Mouse (Mus musculus): ENCODE measurements around the gene Gtdc1. TPM values are rescaled to one million over a fixed set of nuclear protein-coding genes. Genes with fewer than 3 reads are reported as not detected.

Gene Gtdc1
- polyA plus RNA-seq, 1 experiment: 42.4 TPM

GRCm38 (mm10) chr2:44956232-44956631, 28.8 kb upstream of the Gtdc1 start:
- H3K4me3 ChIP-seq (ENCODE audit: low read depth, low read length): no peak overlapping the region
- H3K4me1 ChIP-seq (ENCODE audit: control insufficient read depth, insufficient read depth, low read length): no peaks in the 10 kb centered on the region
- no peak overlapping the region for H3K27ac ChIP-seq (ENCODE audit: insufficient read depth, low read length)
- no peak overlapping the region for H3K9ac ChIP-seq (ENCODE audit: low read depth, poor library complexity, severe bottlenecking)
- no peaks in the 10 kb centered on the region; the same call in 1 of the 2 replicates for H3K27me3 ChIP-seq (ENCODE audit: control insufficient read depth, insufficient read depth, low read length, poor library complexity, severe bottlenecking)
- no peaks in the 10 kb centered on the region for H3K36me3 ChIP-seq (ENCODE audit: control insufficient read depth, insufficient read depth, low read length, poor library complexity, severe bottlenecking)
- TF ChIP-seq CTCF (IDR thresholded peaks at IDR 0.05; ENCODE audit: low read depth, low read length) (no peak), POLR2A (IDR thresholded peaks at IDR 0.05; ENCODE audit: insufficient read depth, low read length) (no peak), EP300 (IDR thresholded peaks at IDR 0.05; ENCODE audit: insufficient read depth, low read depth, low read length) (no peak)
- H3K9me3 ChIP-seq (replicated peaks; ENCODE audit: control insufficient read depth, insufficient read depth, low read length, poor library complexity, severe bottlenecking): no peaks in the 10 kb centered on the region

- Histone ChIP-seq H3K4me1 (ENCODE audit: control insufficient read depth, insufficient read depth, low read length) (no peaks in the 10 kb centered on the region), H3K27ac (ENCODE audit: insufficient read depth, low read length) (no peak overlapping the region), H3K27me3 (ENCODE audit: control insufficient read depth, insufficient read depth, low read length, poor library complexity, severe bottlenecking) (no peaks in the 10 kb centered on the region; the same call in 1 of the 2 replicates), H3K9me3 (replicated peaks; ENCODE audit: control insufficient read depth, insufficient read depth, low read length, poor library complexity, severe bottlenecking) (no peaks in the 10 kb centered on the region), H3K9ac (ENCODE audit: low read depth, poor library complexity, severe bottlenecking) (no peak overlapping the region), H3K4me3 (ENCODE audit: low read depth, low read length) (no peak overlapping the region), H3K36me3 (ENCODE audit: control insufficient read depth, insufficient read depth, low read length, poor library complexity, severe bottlenecking) (no peaks in the 10 kb centered on the region)
- no peak for TF ChIP-seq EP300 (IDR thresholded peaks at IDR 0.05; ENCODE audit: insufficient read depth, low read depth, low read length)
- TF ChIP-seq CTCF (IDR thresholded peaks at IDR 0.05; ENCODE audit: low read depth, low read length): no peak
- no peak for TF ChIP-seq POLR2A (IDR thresholded peaks at IDR 0.05; ENCODE audit: insufficient read depth, low read length)
Measured at GRCm38 (mm10) chr2:44955506-44955905, 28.0 kb upstream of the Gtdc1 start.

GRCm38 (mm10) chr2:44954180-44954579, 26.7 kb upstream of the Gtdc1 start:
- no peak overlapping the region for H3K27ac ChIP-seq (ENCODE audit: insufficient read depth, low read length)
- H3K4me1 ChIP-seq (ENCODE audit: control insufficient read depth, insufficient read depth, low read length): no peaks in the 10 kb centered on the region
- H3K4me3 ChIP-seq (ENCODE audit: low read depth, low read length): no peak overlapping the region
- TF ChIP-seq EP300 (IDR thresholded peaks at IDR 0.05; ENCODE audit: insufficient read depth, low read depth, low read length) (no peak), CTCF (IDR thresholded peaks at IDR 0.05; ENCODE audit: low read depth, low read length) (no peak), POLR2A (IDR thresholded peaks at IDR 0.05; ENCODE audit: insufficient read depth, low read length) (no peak)
- no peaks in the 10 kb centered on the region for H3K27me3 ChIP-seq (ENCODE audit: control insufficient read depth, insufficient read depth, low read length, poor library complexity, severe bottlenecking)
- H3K36me3 ChIP-seq (ENCODE audit: control insufficient read depth, insufficient read depth, low read length, poor library complexity, severe bottlenecking): no peaks in the 10 kb centered on the region
- no peak overlapping the region for H3K9ac ChIP-seq (ENCODE audit: low read depth, poor library complexity, severe bottlenecking)
- no peaks in the 10 kb centered on the region for H3K9me3 ChIP-seq (replicated peaks; ENCODE audit: control insufficient read depth, insufficient read depth, low read length, poor library complexity, severe bottlenecking)

- Histone ChIP-seq H3K36me3 (ENCODE audit: control insufficient read depth, insufficient read depth, low read length, poor library complexity, severe bottlenecking) (no peaks in the 10 kb centered on the region), H3K4me1 (ENCODE audit: control insufficient read depth, insufficient read depth, low read length) (no peaks in the 10 kb centered on the region), H3K27ac (ENCODE audit: insufficient read depth, low read length) (no peak overlapping the region), H3K9me3 (replicated peaks; ENCODE audit: control insufficient read depth, insufficient read depth, low read length, poor library complexity, severe bottlenecking) (no peaks in the 10 kb centered on the region), H3K27me3 (ENCODE audit: control insufficient read depth, insufficient read depth, low read length, poor library complexity, severe bottlenecking) (no peaks in the 10 kb centered on the region), H3K9ac (ENCODE audit: low read depth, poor library complexity, severe bottlenecking) (no peak overlapping the region), H3K4me3 (ENCODE audit: low read depth, low read length) (no peak overlapping the region)
- TF ChIP-seq CTCF (IDR thresholded peaks at IDR 0.05; ENCODE audit: low read depth, low read length) (no peak), EP300 (IDR thresholded peaks at IDR 0.05; ENCODE audit: insufficient read depth, low read depth, low read length) (no peak), POLR2A (IDR thresholded peaks at IDR 0.05; ENCODE audit: insufficient read depth, low read length) (no peak)
Measured at GRCm38 (mm10) chr2:44952830-44953422, 25.5 kb upstream of the Gtdc1 start.

GRCm38 (mm10) chr2:44951651-44952213, 24.3 kb upstream of the Gtdc1 start:
- no peaks in the 10 kb centered on the region for H3K9me3 ChIP-seq (replicated peaks; ENCODE audit: control insufficient read depth, insufficient read depth, low read length, poor library complexity, severe bottlenecking)
- no peaks in the 10 kb centered on the region for H3K27me3 ChIP-seq (ENCODE audit: control insufficient read depth, insufficient read depth, low read length, poor library complexity, severe bottlenecking)
- H3K9ac ChIP-seq (ENCODE audit: low read depth, poor library complexity, severe bottlenecking): no peak overlapping the region
- no peak for TF ChIP-seq POLR2A (IDR thresholded peaks at IDR 0.05; ENCODE audit: insufficient read depth, low read length)
- TF ChIP-seq CTCF (IDR thresholded peaks at IDR 0.05; ENCODE audit: low read depth, low read length): no peak
- TF ChIP-seq EP300 (IDR thresholded peaks at IDR 0.05; ENCODE audit: insufficient read depth, low read depth, low read length): no peak
- H3K4me1 ChIP-seq (ENCODE audit: control insufficient read depth, insufficient read depth, low read length): no peaks in the 10 kb centered on the region
- no peak overlapping the region for H3K4me3 ChIP-seq (ENCODE audit: low read depth, low read length)
- no peak overlapping the region for H3K27ac ChIP-seq (ENCODE audit: insufficient read depth, low read length)
- H3K36me3 ChIP-seq (ENCODE audit: control insufficient read depth, insufficient read depth, low read length, poor library complexity, severe bottlenecking): no peaks in the 10 kb centered on the region

- Histone ChIP-seq H3K9ac (ENCODE audit: low read depth, poor library complexity, severe bottlenecking) (no peak overlapping the region), H3K36me3 (ENCODE audit: control insufficient read depth, insufficient read depth, low read length, poor library complexity, severe bottlenecking) (no peaks in the 10 kb centered on the region), H3K4me3 (ENCODE audit: low read depth, low read length) (no peak overlapping the region), H3K9me3 (replicated peaks; ENCODE audit: control insufficient read depth, insufficient read depth, low read length, poor library complexity, severe bottlenecking) (no peaks in the 10 kb centered on the region), H3K27me3 (ENCODE audit: control insufficient read depth, insufficient read depth, low read length, poor library complexity, severe bottlenecking) (no peaks in the 10 kb centered on the region), H3K27ac (ENCODE audit: insufficient read depth, low read length) (no peak overlapping the region), H3K4me1 (ENCODE audit: control insufficient read depth, insufficient read depth, low read length) (no peaks in the 10 kb centered on the region)
- no peak for TF ChIP-seq EP300 (IDR thresholded peaks at IDR 0.05; ENCODE audit: insufficient read depth, low read depth, low read length)
- TF ChIP-seq POLR2A (IDR thresholded peaks at IDR 0.05; ENCODE audit: insufficient read depth, low read length): no peak
- no peak for TF ChIP-seq CTCF (IDR thresholded peaks at IDR 0.05; ENCODE audit: low read depth, low read length)
Measured at GRCm38 (mm10) chr2:44944689-44945088, 17.2 kb upstream of the Gtdc1 start.

Data from ES-Bruce4 (cell line).